In genomic region chr1:34564383-34565045, GRCm38 (mm10) we compare ENCODE assay signal across 30 mouse cellular contexts. TPM values are rescaled to one million over a fixed set of nuclear protein-coding genes. Genes with fewer than 3 reads are reported as not detected.
DNase-seq lines count a peak whose midpoint lies in the region; ATAC-seq and TF ChIP-seq lines count a peak whose summit lies in the region.
"Had no signal": no experiment of that assay in that cellular context is flagged by ENCODE, and none has a peak within 500 bp of the region (broad histone marks: within the 10 kb centered on the region; RNA-seq: fewer than 3 reads in every experiment).

No protein-coding gene starts in this region.

- no peak overlapping the region for H3K27ac ChIP-seq in liver, adult 2 months (replicated peaks; ENCODE audit: insufficient read depth, low read depth, low read length)
- H3K27ac ChIP-seq in liver, embryonic 12.5 days: no peak overlapping the region
- H3K27ac ChIP-seq in CH12.LX (ENCODE audit: insufficient read depth, low read depth): peak overlapping the region; percentile 79
- H3K27ac ChIP-seq: embryonic facial prominence, embryonic 10.5 days; embryonic facial prominence, embryonic 12.5 days; forebrain, embryonic 13.5 days; forebrain, embryonic 15.5 days had no signal

- TF ChIP-seq POLR2A in liver, adult 2 months (IDR thresholded peaks at IDR 0.05; ENCODE audit: extremely low read depth, insufficient read depth, low read length): no peak
- no peak for TF ChIP-seq POLR2A in CH12.LX (IDR thresholded peaks at IDR 0.05; ENCODE audit: low read depth, low read length)

- dilution Hi-C loops in CH12.LX (cut with MboI; ENCODE audit: extremely low pct_ligation_motif_present, extremely low pct_unique_long_range_greater_than_20kb, low sequenced_read_pairs): no loop called here

- 73% methylated on average over 8 of the region's 8 CpGs for WGBS in liver, adult 2 months
- WGBS in liver, embryonic 12.5 days (ENCODE audit: insufficient replicate concordance): 33% methylated on average over 8 of the region's 8 CpGs

- no peaks in the 10 kb centered on the region for H3K4me1 ChIP-seq in liver, adult 2 months (ENCODE audit: control insufficient read depth, insufficient read depth, low read length)
- no peaks in the 10 kb centered on the region for H3K4me1 ChIP-seq in liver, embryonic 12.5 days
- peaks cover 3 to 19% of the 10 kb centered on the region in 2 experiments for H3K4me1 ChIP-seq in CH12.LX (ENCODE audit: control insufficient read depth in 1 of 2, insufficient read depth in 2 of 2)
- H3K4me1 ChIP-seq: embryonic facial prominence, embryonic 10.5 days; embryonic facial prominence, embryonic 12.5 days; forebrain, embryonic 13.5 days; forebrain, embryonic 15.5 days had no signal

- H3K79me2 ChIP-seq in liver, adult 2 months (ENCODE audit: control insufficient read depth, insufficient read depth, low read length): no peaks in the 10 kb centered on the region
- H3K79me2 ChIP-seq in CH12.LX (replicated peaks; ENCODE audit: control insufficient read depth, extremely low read depth, insufficient read depth, poor library complexity, severe bottlenecking): no peaks in the 10 kb centered on the region

- no peak overlapping the region for H3K4me3 ChIP-seq in liver, adult 2 months (ENCODE audit: insufficient read depth, low read depth, low read length)
- H3K4me3 ChIP-seq in liver, embryonic 12.5 days: no peak overlapping the region
- H3K4me3 ChIP-seq in CH12.LX (replicated peaks in 1 of 3; ENCODE audit: low read depth in 2 of 3, low read length in 2 of 3, poor library complexity in 1 of 3): no peak overlapping the region
- H3K4me3 ChIP-seq: embryonic facial prominence, embryonic 10.5 days; embryonic facial prominence, embryonic 12.5 days; forebrain, embryonic 13.5 days; forebrain, embryonic 15.5 days had no signal

- TF ChIP-seq EP300 in CH12.LX (IDR thresholded peaks at IDR 0.05; ENCODE audit: low read length): peak; percentile 68; the same call in 1 of the 2 replicates

- intact Hi-C loops in heart, postnatal 14 days (cut with DNase I): no loop called here

- no peak overlapping the region for H3K9ac ChIP-seq in liver, adult 2 months (ENCODE audit: low read depth, low read length)
- H3K9ac ChIP-seq in liver, embryonic 12.5 days: no peak overlapping the region
- peak overlapping the region; percentile 26; the same call in 1 of the 2 replicates for H3K9ac ChIP-seq in CH12.LX (ENCODE audit: insufficient read depth, low read depth)
- H3K9ac ChIP-seq: embryonic facial prominence, embryonic 12.5 days; forebrain, embryonic 13.5 days; forebrain, embryonic 15.5 days; forebrain, postnatal 0 days had no signal

- no peak overlapping the region for H3K4me2 ChIP-seq in liver, embryonic 12.5 days
- H3K4me2 ChIP-seq in CH12.LX (ENCODE audit: insufficient read depth, low read depth, poor library complexity, severe bottlenecking): peak overlapping the region; percentile 84
- H3K4me2 ChIP-seq: embryonic facial prominence, embryonic 12.5 days; forebrain, embryonic 13.5 days; forebrain, embryonic 15.5 days had no signal

- peak; percentile 0 for DNase-seq in liver, adult 2 months (ENCODE audit: extremely low read depth, low read depth, low spot score)
- DNase-seq in CH12.LX (ENCODE audit: extremely low read depth): peak; percentile 89
- DNase-seq in cerebellum, adult 9-10 months: no peak
- no peak for DNase-seq in heart, postnatal 14 days
- DNase-seq: adrenal gland, adult 2 months; adrenal gland, postnatal 10 days; adrenal gland, postnatal 25 days; B cell, adult 2 months; cerebellum, adult 11 months; cerebellum, adult 18-20 months; cerebellum, adult 8-10 months; cerebellum, postnatal 14 days; cerebellum, postnatal 36 days; forebrain, postnatal 0 days had no signal

- in situ Hi-C loops in CH12.LX (cut with MboI; ENCODE audit: low pct_ligation_motif_present, low pct_unique_long_range_greater_than_20kb, low sequenced_read_pairs): no loop called here

- H3K36me3 ChIP-seq in liver, adult 2 months (ENCODE audit: control insufficient read depth, insufficient read depth, low read length): no peaks in the 10 kb centered on the region
- H3K36me3 ChIP-seq in liver, embryonic 12.5 days: no peaks in the 10 kb centered on the region
- no peaks in the 10 kb centered on the region for H3K36me3 ChIP-seq in CH12.LX (replicated peaks in 1 of 2; ENCODE audit: control insufficient read depth in 1 of 2, insufficient read depth in 1 of 2, low read length in 1 of 2)
- H3K36me3 ChIP-seq: embryonic facial prominence, embryonic 10.5 days; embryonic facial prominence, embryonic 12.5 days; forebrain, embryonic 15.5 days had no signal

- H3K27me3 ChIP-seq in liver, adult 2 months (ENCODE audit: control insufficient read depth, insufficient read depth, low read length): no peaks in the 10 kb centered on the region
- no peaks in the 10 kb centered on the region for H3K27me3 ChIP-seq in liver, embryonic 12.5 days (replicated peaks)
- no peaks in the 10 kb centered on the region for H3K27me3 ChIP-seq in CH12.LX (replicated peaks)
- H3K27me3 ChIP-seq: embryonic facial prominence, embryonic 12.5 days; forebrain, embryonic 13.5 days; forebrain, embryonic 15.5 days had no signal

- TF ChIP-seq CTCF in liver, adult 2 months (IDR thresholded peaks at IDR 0.05; ENCODE audit: low read depth, low read length): no peak
- no peak for TF ChIP-seq CTCF in CH12.LX (conservative IDR thresholded peaks at IDR 0.05 in 1 of 2, IDR thresholded peaks at IDR 0.05 in 1 of 2; ENCODE audit: low read depth in 2 of 2, low read length in 2 of 2)

- ATAC-seq in liver, embryonic 12.5 days: no peak
- peak; percentile 92 for ATAC-seq in granulocyte monocyte progenitor cell, adult 5-6 weeks (replicated peaks; ENCODE audit: poor library complexity, severe bottlenecking)
- peak; percentile 66 for ATAC-seq in megakaryocyte progenitor cell, adult 5-6 weeks (replicated peaks; ENCODE audit: poor library complexity)
- no peak for ATAC-seq in megakaryocyte-erythroid progenitor cell, adult 5-6 weeks (replicated peaks; ENCODE audit: low FRiP score, low TSS enrichment, poor library complexity, severe bottlenecking)
- ATAC-seq: CD4-positive, CD25-positive, alpha-beta regulatory T cell, adult 4 months; forebrain, embryonic 13.5 days; forebrain, embryonic 15.5 days; forebrain, postnatal 0 days had no signal

- H3K9me3 ChIP-seq in liver, embryonic 12.5 days (replicated peaks): no peaks in the 10 kb centered on the region
- H3K9me3 ChIP-seq in CH12.LX (replicated peaks; ENCODE audit: low read length): no peaks in the 10 kb centered on the region
- H3K9me3 ChIP-seq: embryonic facial prominence, embryonic 10.5 days; forebrain, embryonic 13.5 days; forebrain, embryonic 15.5 days had no signal

- no peak; the same call in 1 of the 2 replicates for TF ChIP-seq RAD21 in CH12.LX (IDR thresholded peaks at IDR 0.05; ENCODE audit: low read depth, low read length)

TF ChIP-seq in CH12.LX, 34 proteins besides CTCF, POLR2A, EP300 and RAD21 (continues in another document):
- no peak for TF ChIP-seq HCFC1 (IDR thresholded peaks at IDR 0.05; ENCODE audit: low read depth, low read length)
- no peak for TF ChIP-seq E2F4 (IDR thresholded peaks at IDR 0.05; ENCODE audit: insufficient replicate concordance, low read depth, low read length)
- TF ChIP-seq NELFE (IDR thresholded peaks at IDR 0.05; ENCODE audit: low read depth, low read length): no peak
- peak; percentile 55 for TF ChIP-seq ETS1 (conservative IDR thresholded peaks at IDR 0.05; ENCODE audit: low read depth, low read length)

RNA-seq across cellular contexts. Expression of gene Prss40, which starts 3.8 kb away (rescaled TPM):
- total RNA-seq in liver, adult 2 months (2014; rRNA removed): not detected in 2 replicates
- polyA plus RNA-seq in liver, adult 2 months (2012; rRNA removed): not detected in 2 replicates
- polyA plus RNA-seq in liver, embryonic 12.5 days (2016; fragmentation: Nextera tagmentation; extraction: Ambion mirVana): not detected in 2 replicates
- not detected in 2 replicates for total RNA-seq in CH12.LX (2012; rRNA removed)
- total RNA-seq in CH12.LX (2014; rRNA removed): not detected in 2 replicates
- not detected in 2 replicates for polyA plus RNA-seq in CH12.LX (2012; ENCODE audit: insufficient read length, low read depth)
- not detected in 2 replicates for total RNA-seq in granulocyte monocyte progenitor cell, adult 5-6 weeks (2014; fragmentation: Nextera tagmentation)
- total RNA-seq in granulocyte monocyte progenitor cell, adult 5-6 weeks (2017): not detected in 2 replicates
- total RNA-seq in megakaryocyte progenitor cell, adult 5-6 weeks (2015): not detected in 2 replicates
- not detected in 2 replicates for total RNA-seq in megakaryocyte progenitor cell, adult 5-6 weeks (2017)
- total RNA-seq in megakaryocyte-erythroid progenitor cell, adult 5-6 weeks (2014; fragmentation: Nextera tagmentation): not detected in 2 replicates
- total RNA-seq in megakaryocyte-erythroid progenitor cell, adult 5-6 weeks (2017): not detected in 2 replicates
- not detected for total RNA-seq in heart, postnatal 14 days (2021)
- total RNA-seq: adrenal gland, adult 2 months; adrenal gland, postnatal 10 days; adrenal gland, postnatal 25 days; adrenal gland, postnatal 4 days; ES-E14; forebrain, postnatal 0 days; MEL had no signal
- polyA plus RNA-seq: adrenal gland, adult 2 months; brain, embryonic 14.5 days; CD4-positive, CD25-positive, alpha-beta regulatory T cell, adult 4 months; cortical plate, adult 2 months; embryonic facial prominence, embryonic 10.5 days; embryonic facial prominence, embryonic 12.5 days; embryonic facial prominence, embryonic 14.5 days; forebrain, embryonic 11.5 days; forebrain, embryonic 13.5 days; forebrain, embryonic 15.5 days; forebrain, postnatal 0 days had no signal

RNA-seq across cellular contexts. Expression of gene Amer3, which starts 14.9 kb away (rescaled TPM):
- total RNA-seq in liver, adult 2 months (2014; rRNA removed): not detected in 2 replicates
- polyA plus RNA-seq in liver, adult 2 months (2012; rRNA removed): not detected in 2 replicates
- polyA plus RNA-seq in liver, embryonic 12.5 days (2016; fragmentation: Nextera tagmentation; extraction: Ambion mirVana): not detected in 2 replicates
- 0.04 TPM in 1 of 2 replicates, not detected in the other for total RNA-seq in CH12.LX (2012; rRNA removed)
- 0.09 and 0.17 TPM in 2 replicates for total RNA-seq in CH12.LX (2014; rRNA removed)
- 0.15 and 0.20 TPM in 2 replicates for polyA plus RNA-seq in CH12.LX (2012; ENCODE audit: insufficient read length, low read depth)
- not detected in 2 replicates for total RNA-seq in granulocyte monocyte progenitor cell, adult 5-6 weeks (2014; fragmentation: Nextera tagmentation)
- total RNA-seq in granulocyte monocyte progenitor cell, adult 5-6 weeks (2017): not detected in 2 replicates
- total RNA-seq in megakaryocyte progenitor cell, adult 5-6 weeks (2015): not detected in 2 replicates
- not detected in 2 replicates for total RNA-seq in megakaryocyte progenitor cell, adult 5-6 weeks (2017)
- total RNA-seq in megakaryocyte-erythroid progenitor cell, adult 5-6 weeks (2014; fragmentation: Nextera tagmentation): not detected in 2 replicates
- total RNA-seq in megakaryocyte-erythroid progenitor cell, adult 5-6 weeks (2017): not detected in 2 replicates
- total RNA-seq in heart, postnatal 14 days (2021): not detected
- total RNA-seq: ES-E14, MEL had no signal
- polyA plus RNA-seq: CD4-positive, CD25-positive, alpha-beta regulatory T cell, adult 4 months had no signal

RNA-seq across cellular contexts. Expression of gene Cfc1, which starts 29.1 kb away (rescaled TPM):
- not detected in 2 replicates for total RNA-seq in liver, adult 2 months (2014; rRNA removed)
- polyA plus RNA-seq in liver, adult 2 months (2012; rRNA removed): not detected in 2 replicates
- not detected in 2 replicates for polyA plus RNA-seq in liver, embryonic 12.5 days (2016; fragmentation: Nextera tagmentation; extraction: Ambion mirVana)
- total RNA-seq in CH12.LX (2012; rRNA removed) (not detected in 2 replicates), CH12.LX (2014; rRNA removed) (not detected in 2 replicates)
- polyA plus RNA-seq in CH12.LX (2012; ENCODE audit: insufficient read length, low read depth): not detected in 2 replicates
- total RNA-seq in granulocyte monocyte progenitor cell, adult 5-6 weeks (2014; fragmentation: Nextera tagmentation): not detected in 2 replicates
- not detected in 2 replicates for total RNA-seq in granulocyte monocyte progenitor cell, adult 5-6 weeks (2017)
- 0.17 TPM in 1 of 2 replicates, not detected in the other for total RNA-seq in megakaryocyte progenitor cell, adult 5-6 weeks (2015)
- not detected in 2 replicates for total RNA-seq in megakaryocyte progenitor cell, adult 5-6 weeks (2017)
- not detected in 2 replicates for total RNA-seq in megakaryocyte-erythroid progenitor cell, adult 5-6 weeks (2014; fragmentation: Nextera tagmentation)
- not detected in 2 replicates for total RNA-seq in megakaryocyte-erythroid progenitor cell, adult 5-6 weeks (2017)
- total RNA-seq in heart, postnatal 14 days (2021): not detected
- total RNA-seq: adrenal gland, adult 2 months; adrenal gland, postnatal 10 days; adrenal gland, postnatal 25 days; adrenal gland, postnatal 4 days; forebrain, postnatal 0 days; MEL had no signal
- polyA plus RNA-seq: adrenal gland, adult 2 months; cortical plate, adult 2 months; forebrain, embryonic 11.5 days; forebrain, embryonic 13.5 days; forebrain, embryonic 15.5 days had no signal

Comparison
In these comparisons a context has a peak if more than half of its experiments do, and no peak if none do; other contexts are left out.
1. DNase-seq: peak in liver, adult 2 months (single experiment) and CH12.LX (single experiment); none in cerebellum, adult 9-10 months (single experiment) and heart, postnatal 14 days (0 of 2).
2. ATAC-seq: peak in granulocyte monocyte progenitor cell, adult 5-6 weeks (single experiment) and megakaryocyte progenitor cell, adult 5-6 weeks (single experiment); none in liver, embryonic 12.5 days (single experiment) and megakaryocyte-erythroid progenitor cell, adult 5-6 weeks (single experiment).